Mouse (Mus musculus): ENCODE measurements around the gene C1qa. TPM values are rescaled to one million over a fixed set of nuclear protein-coding genes. Genes with fewer than 3 reads are reported as not detected.
A peak's percentile ranks its signal among the peaks of the same experiment; 100 is the strongest.

Gene C1qa
- polyA plus RNA-seq, 1 experiment from 2014 or later, result 34.2 TPM

- Histone ChIP-seq H3K4me3 (ENCODE audit: low read depth, low read length) (no peak overlapping the region), H3K9ac (ENCODE audit: low read length) (no peak overlapping the region), H3K27ac (ENCODE audit: low read depth) (no peak overlapping the region), H3K36me3 (ENCODE audit: control insufficient read depth, insufficient read depth, low read length) (no peaks in the 10 kb centered on the region), H3K9me3 (ENCODE audit: control insufficient read depth, low read length) (no peaks in the 10 kb centered on the region), H3K27me3 (replicated peaks; ENCODE audit: control insufficient read depth, insufficient read depth, low read length) (no peaks in the 10 kb centered on the region), H3K4me1 (replicated peaks; ENCODE audit: control insufficient read depth, insufficient read depth, low read length) (no peaks in the 10 kb centered on the region), H3K4me2 (ENCODE audit: low read length) (no peak overlapping the region)
- ATAC-seq (replicated peaks; ENCODE audit: low FRiP score, low TSS enrichment, low read depth) (0 out of 2 replicates have a peak, but pooled peaks have one; percentile 36), DNase-seq (ENCODE audit: low spot score) (no peak)
- 45% methylated on average over 8 of the region's 8 CpGs for WGBS
Measured at GRCm38 (mm10) chr4:136878171-136878570, 20.4 kb downstream of the C1qa start.

GRCm38 (mm10) chr4:136876971-136877370, 21.6 kb downstream of the C1qa start:
- Histone ChIP-seq H3K4me2 (ENCODE audit: low read length) (no peak overlapping the region), H3K9ac (ENCODE audit: low read length) (no peak overlapping the region), H3K36me3 (ENCODE audit: control insufficient read depth, insufficient read depth, low read length) (no peaks in the 10 kb centered on the region), H3K4me1 (replicated peaks; ENCODE audit: control insufficient read depth, insufficient read depth, low read length) (no peaks in the 10 kb centered on the region), H3K9me3 (ENCODE audit: control insufficient read depth, low read length) (no peaks in the 10 kb centered on the region), H3K4me3 (ENCODE audit: low read depth, low read length) (no peak overlapping the region), H3K27me3 (replicated peaks; ENCODE audit: control insufficient read depth, insufficient read depth, low read length) (no peaks in the 10 kb centered on the region), H3K27ac (ENCODE audit: low read depth) (no peak overlapping the region)
- ATAC-seq (replicated peaks; ENCODE audit: low FRiP score, low TSS enrichment, low read depth) (no peak), DNase-seq (ENCODE audit: low spot score) (peak; percentile 82)
- 16% methylated on average over 7 of the region's 7 CpGs for WGBS

DNA sequence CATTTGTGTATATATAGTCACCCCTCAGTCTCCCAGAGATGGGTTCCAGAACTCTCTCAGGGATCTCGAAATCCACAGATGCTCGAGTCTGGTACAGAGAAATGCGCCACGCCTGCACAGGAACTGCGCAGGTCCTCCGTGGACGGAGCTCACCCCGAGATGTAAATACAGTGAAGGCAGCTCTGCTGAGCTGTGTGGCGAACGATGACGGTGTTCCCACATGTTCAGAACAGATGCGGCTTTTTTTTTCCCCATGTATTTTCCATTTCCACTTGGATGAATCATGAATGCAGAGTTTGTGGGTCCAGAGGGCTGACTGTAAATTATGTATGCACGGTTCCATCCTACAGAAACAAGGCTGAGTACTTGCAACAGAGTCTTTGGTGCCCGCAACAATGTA, 23.6 kb downstream of the C1qa start:
- no peaks in the 10 kb centered on the region for H3K9me3 ChIP-seq (ENCODE audit: control insufficient read depth, low read length)
- no peak overlapping the region for H3K4me3 ChIP-seq (ENCODE audit: low read depth, low read length)
- WGBS, result 84% methylated on average over 14 of the region's 14 CpGs
- no peak overlapping the region for H3K27ac ChIP-seq (ENCODE audit: low read depth)
- H3K4me1 ChIP-seq (replicated peaks; ENCODE audit: control insufficient read depth, insufficient read depth, low read length), result no peaks in the 10 kb centered on the region
- H3K27me3 ChIP-seq (replicated peaks; ENCODE audit: control insufficient read depth, insufficient read depth, low read length), result no peaks in the 10 kb centered on the region
- DNase-seq (ENCODE audit: low spot score), result no peak
- H3K36me3 ChIP-seq (ENCODE audit: control insufficient read depth, insufficient read depth, low read length), result no peaks in the 10 kb centered on the region
- H3K9ac ChIP-seq (ENCODE audit: low read length), result no peak overlapping the region
- no peak overlapping the region for H3K4me2 ChIP-seq (ENCODE audit: low read length)
- ATAC-seq (replicated peaks; ENCODE audit: low FRiP score, low TSS enrichment, low read depth), result no peak

DNA sequence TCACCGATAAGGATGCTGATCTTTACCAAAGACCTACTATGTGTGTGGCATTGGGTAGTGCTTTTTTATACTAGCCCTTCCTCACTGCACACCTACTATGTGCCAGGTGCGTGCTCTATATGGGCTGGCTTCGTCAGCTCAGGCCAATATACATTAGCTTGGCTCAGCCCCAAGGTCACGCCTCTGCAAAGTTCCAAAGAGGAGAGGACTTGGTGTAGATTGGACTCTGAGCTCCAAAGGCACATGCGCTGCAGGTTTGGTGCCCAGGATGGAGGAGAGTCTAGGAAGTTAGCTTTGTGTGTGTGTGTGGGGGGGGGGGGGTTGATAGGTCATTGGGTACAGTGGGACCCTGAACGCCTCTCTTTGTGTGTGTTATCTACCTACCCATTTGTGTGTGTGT, 30.2 kb downstream of the C1qa start:
- peaks cover 14% of the 10 kb centered on the region; the same call in 1 of the 2 replicates for H3K4me1 ChIP-seq (replicated peaks; ENCODE audit: control insufficient read depth, insufficient read depth, low read length)
- no peak for DNase-seq (ENCODE audit: low spot score)
- no peak overlapping the region for H3K27ac ChIP-seq (ENCODE audit: low read depth)
- H3K4me2 ChIP-seq (ENCODE audit: low read length), result no peak overlapping the region
- no peak overlapping the region for H3K9ac ChIP-seq (ENCODE audit: low read length)
- H3K9me3 ChIP-seq (ENCODE audit: control insufficient read depth, low read length), result no peaks in the 10 kb centered on the region
- H3K36me3 ChIP-seq (ENCODE audit: control insufficient read depth, insufficient read depth, low read length), result no peaks in the 10 kb centered on the region
- WGBS, result 61% methylated on average over 6 of the region's 6 CpGs
- H3K4me3 ChIP-seq (ENCODE audit: low read depth, low read length), result no peak overlapping the region
- H3K27me3 ChIP-seq (replicated peaks; ENCODE audit: control insufficient read depth, insufficient read depth, low read length), result no peaks in the 10 kb centered on the region
- no peak for ATAC-seq (replicated peaks; ENCODE audit: low FRiP score, low TSS enrichment, low read depth)

GRCm38 (mm10) chr4:136867690-136868345, 30.8 kb downstream of the C1qa start:
- DNase-seq (ENCODE audit: low spot score) (peak; percentile 68), ATAC-seq (replicated peaks; ENCODE audit: low FRiP score, low TSS enrichment, low read depth) (peak; percentile 68; the same call in 1 of the 2 replicates)
- H3K27ac ChIP-seq (ENCODE audit: low read depth), result no peak overlapping the region
- no peaks in the 10 kb centered on the region for H3K9me3 ChIP-seq (ENCODE audit: control insufficient read depth, low read length)
- H3K9ac ChIP-seq (ENCODE audit: low read length), result no peak overlapping the region
- WGBS, result 13% methylated on average over 12 of the region's 12 CpGs
- H3K4me3 ChIP-seq (ENCODE audit: low read depth, low read length), result no peak overlapping the region
- peaks cover 14% of the 10 kb centered on the region; the same call in 1 of the 2 replicates for H3K4me1 ChIP-seq (replicated peaks; ENCODE audit: control insufficient read depth, insufficient read depth, low read length)
- no peaks in the 10 kb centered on the region for H3K27me3 ChIP-seq (replicated peaks; ENCODE audit: control insufficient read depth, insufficient read depth, low read length)
- no peaks in the 10 kb centered on the region for H3K36me3 ChIP-seq (ENCODE audit: control insufficient read depth, insufficient read depth, low read length)
- H3K4me2 ChIP-seq (ENCODE audit: low read length), result peak overlapping the region; percentile 18; the same call in 1 of the 2 replicates

DNA sequence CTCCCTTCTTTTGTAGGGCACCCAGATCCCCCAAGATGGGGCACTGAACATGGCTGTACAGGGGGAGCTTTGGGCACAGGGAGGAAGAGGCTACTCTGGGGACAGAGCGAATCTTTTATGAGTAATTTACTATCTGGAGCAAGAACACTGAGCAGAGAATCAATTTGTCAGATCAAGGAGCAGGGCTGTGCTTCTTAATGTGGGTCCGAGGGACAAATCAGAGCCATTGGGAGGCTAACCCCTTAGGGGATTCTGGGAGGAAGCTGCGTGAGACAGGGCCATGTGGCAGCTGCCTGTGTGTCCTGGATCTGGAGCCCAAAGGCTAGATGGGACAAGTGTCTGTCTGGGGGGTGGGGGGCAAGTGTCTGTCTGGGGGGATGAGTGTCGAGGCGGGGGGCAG, 33.1 kb downstream of the C1qa start:
- peaks cover 24% of the 10 kb centered on the region for H3K4me1 ChIP-seq (replicated peaks; ENCODE audit: control insufficient read depth, insufficient read depth, low read length)
- 66% methylated on average over 5 of the region's 5 CpGs for WGBS
- no peaks in the 10 kb centered on the region for H3K27me3 ChIP-seq (replicated peaks; ENCODE audit: control insufficient read depth, insufficient read depth, low read length)
- ATAC-seq (replicated peaks; ENCODE audit: low FRiP score, low TSS enrichment, low read depth) (no peak), DNase-seq (ENCODE audit: low spot score) (no peak)
- H3K4me3 ChIP-seq (ENCODE audit: low read depth, low read length), result no peak overlapping the region
- H3K36me3 ChIP-seq (ENCODE audit: control insufficient read depth, insufficient read depth, low read length), result no peaks in the 10 kb centered on the region
- H3K9ac ChIP-seq (ENCODE audit: low read length), result no peak overlapping the region
- no peak overlapping the region for H3K27ac ChIP-seq (ENCODE audit: low read depth)
- H3K4me2 ChIP-seq (ENCODE audit: low read length), result no peak overlapping the region
- no peaks in the 10 kb centered on the region for H3K9me3 ChIP-seq (ENCODE audit: control insufficient read depth, low read length)

- Histone ChIP-seq H3K36me3 (ENCODE audit: control insufficient read depth, insufficient read depth, low read length) (no peaks in the 10 kb centered on the region), H3K4me3 (ENCODE audit: low read depth, low read length) (no peak overlapping the region), H3K27ac (ENCODE audit: low read depth) (no peak overlapping the region), H3K9ac (ENCODE audit: low read length) (no peak overlapping the region), H3K9me3 (ENCODE audit: control insufficient read depth, low read length) (no peaks in the 10 kb centered on the region), H3K27me3 (replicated peaks; ENCODE audit: control insufficient read depth, insufficient read depth, low read length) (no peaks in the 10 kb centered on the region), H3K4me1 (replicated peaks; ENCODE audit: control insufficient read depth, insufficient read depth, low read length) (peaks cover 24% of the 10 kb centered on the region), H3K4me2 (ENCODE audit: low read length) (no peak overlapping the region)
- DNase-seq (ENCODE audit: low spot score) (peak; percentile 58), ATAC-seq (replicated peaks; ENCODE audit: low FRiP score, low TSS enrichment, low read depth) (no peak)
- WGBS, result 13% methylated on average over 15 of the region's 15 CpGs
Measured at GRCm38 (mm10) chr4:136864751-136865470, 33.7 kb downstream of the C1qa start.

DNA sequence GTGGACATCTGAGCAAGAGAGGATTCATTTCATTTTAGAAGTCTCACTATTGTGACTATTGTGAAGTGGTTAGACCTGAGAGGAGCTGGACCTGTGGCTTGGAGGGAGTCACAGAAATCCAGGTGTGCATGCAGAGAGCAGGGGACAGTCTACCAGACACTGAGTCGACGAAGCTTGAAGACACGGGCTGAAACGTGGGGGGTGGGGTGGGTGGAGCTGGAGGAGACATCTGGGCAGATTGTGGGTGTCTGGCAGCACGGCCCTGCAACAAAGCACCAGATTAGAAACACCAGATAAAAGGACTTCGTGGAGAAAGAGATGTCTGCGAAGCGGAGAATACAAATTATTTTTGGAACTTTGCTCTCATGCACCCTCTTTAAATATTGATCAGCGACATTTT, 35.1 kb downstream of the C1qa start:
- H3K9ac ChIP-seq (ENCODE audit: low read length), result no peak overlapping the region
- no peaks in the 10 kb centered on the region for H3K9me3 ChIP-seq (ENCODE audit: control insufficient read depth, low read length)
- peaks cover 24% of the 10 kb centered on the region for H3K4me1 ChIP-seq (replicated peaks; ENCODE audit: control insufficient read depth, insufficient read depth, low read length)
- H3K27ac ChIP-seq (ENCODE audit: low read depth), result no peak overlapping the region
- H3K4me3 ChIP-seq (ENCODE audit: low read depth, low read length), result no peak overlapping the region
- no peak for ATAC-seq (replicated peaks; ENCODE audit: low FRiP score, low TSS enrichment, low read depth)
- H3K27me3 ChIP-seq (replicated peaks; ENCODE audit: control insufficient read depth, insufficient read depth, low read length), result no peaks in the 10 kb centered on the region
- H3K36me3 ChIP-seq (ENCODE audit: control insufficient read depth, insufficient read depth, low read length), result no peaks in the 10 kb centered on the region
- H3K4me2 ChIP-seq (ENCODE audit: low read length), result no peak overlapping the region
- no peak for DNase-seq (ENCODE audit: low spot score)
- 48% methylated on average over 9 of the region's 9 CpGs for WGBS

- no peak for ATAC-seq (replicated peaks; ENCODE audit: low FRiP score, low TSS enrichment, low read depth)
Measured at GRCm38 (mm10) chr4:136862411-136862810, 36.2 kb downstream of the C1qa start.

More at GRCm38 (mm10) chr4:136862411-136862810, 36.2 kb downstream of the C1qa start:
- Histone ChIP-seq H3K36me3 (ENCODE audit: control insufficient read depth, insufficient read depth, low read length) (no peaks in the 10 kb centered on the region), H3K9ac (ENCODE audit: low read length) (no peak overlapping the region), H3K4me2 (ENCODE audit: low read length) (no peak overlapping the region), H3K27me3 (replicated peaks; ENCODE audit: control insufficient read depth, insufficient read depth, low read length) (no peaks in the 10 kb centered on the region), H3K9me3 (ENCODE audit: control insufficient read depth, low read length) (no peaks in the 10 kb centered on the region), H3K4me1 (replicated peaks; ENCODE audit: control insufficient read depth, insufficient read depth, low read length) (peaks cover 16% of the 10 kb centered on the region), H3K27ac (ENCODE audit: low read depth) (no peak overlapping the region), H3K4me3 (ENCODE audit: low read depth, low read length) (no peak overlapping the region)
- no peak for DNase-seq (ENCODE audit: low spot score)
- 72% methylated on average over 2 of the region's 2 CpGs for WGBS

Data from intestine, embryonic 14.5 days (tissue).